Mouse (Mus musculus) small intestine, adult 2 months (tissue): Measurements from ENCODE around the gene Ablim1.

Experiments used
- CTCF ChIP-seq: fragments of 200-500 bp; IDR thresholded peaks from 2 replicates; pipeline ENCODE4 v1.5.1; 2012; ENCODE audit warnings: low read depth, mild to moderate bottlenecking, control low read depth, inconsistent platforms, low read length, moderate library complexity, mixed read lengths; ENCODE audit not compliant: insufficient replicate concordance, insufficient read length; ENCODE audit errors: extremely low read depth
- POLR2A ChIP-seq: fragments of 200-500 bp; IDR thresholded peaks from 2 replicates; pipeline ENCODE4 v1.6.1; 2012; ENCODE audit warnings: low read depth, mild to moderate bottlenecking, control low read depth, inconsistent platforms, low read length, moderate library complexity

DNA sequence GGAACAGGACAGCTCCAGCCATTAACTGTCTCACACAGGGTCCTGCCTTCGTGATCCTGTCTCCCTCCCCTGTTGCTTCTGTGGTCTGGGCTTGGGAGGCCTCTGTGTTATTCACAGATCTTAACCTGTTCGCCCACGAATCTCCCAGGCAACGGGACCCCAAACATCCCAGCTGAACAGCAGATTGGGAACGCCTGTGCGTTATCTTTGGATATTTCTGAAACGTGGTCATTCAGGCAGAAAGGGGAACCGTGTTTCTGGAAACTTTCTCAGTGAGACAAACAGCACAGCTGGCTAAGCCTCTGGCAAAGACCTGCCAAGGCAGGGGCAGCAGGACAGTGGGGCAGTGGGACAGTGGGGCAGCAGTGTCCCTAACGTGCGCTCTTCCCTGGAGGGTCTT, 331.0 kb downstream of the Ablim1 start:
- no peak for TF ChIP-seq POLR2A
- no peak for TF ChIP-seq CTCF
